Mouse (Mus musculus) T-helper 17 cell (primary cell): ENCODE results near the gene Il16.
"Not testable (repeated sequence)": the region's sequence is repeated elsewhere in the genome, so short reads cannot be mapped to it uniquely, and the experiment has no call there.

Source experiments
- in situ Hi-C, 2 experiments: fragments of 300-600 bp; cut with MboI, MseI; formaldehyde crosslinking; loops; 1 replicate in 1 of 2; 2 replicates in 1 of 2; pipeline ENCODE4 v1.15.1; 2025; ENCODE audit warnings: high pct_unique_total_duplicates in 2 of 2

The Il16 gene

GRCm38 (mm10) chr7:83736341-83737115, 9.0 kb downstream of the Il16 start:
- in situ Hi-C loops, result no loop called here

GRCm38 (mm10) chr7:83735108-83735781, 10.3 kb downstream of the Il16 start:
- in situ Hi-C loops, result no loop called here

DNA sequence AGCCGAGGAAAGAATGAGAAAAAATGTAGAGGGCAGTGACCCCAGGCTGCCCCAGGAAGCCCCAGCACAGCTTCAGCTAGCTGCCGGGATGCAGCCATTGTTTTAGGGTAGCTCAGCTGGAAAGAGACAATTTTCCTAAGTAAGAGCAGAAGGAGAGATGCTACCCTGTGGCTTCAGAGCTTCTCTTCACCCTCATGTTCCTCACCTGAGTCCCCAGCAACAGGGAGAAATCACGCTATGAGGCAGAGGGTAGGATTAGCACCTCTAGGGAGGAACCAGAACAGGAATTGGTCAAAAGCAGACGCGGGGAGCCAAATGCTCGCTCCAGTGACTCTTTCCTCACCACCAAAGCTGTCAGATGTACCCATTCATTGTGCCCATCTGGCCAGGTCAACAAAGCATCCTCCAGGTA, 10.8 kb downstream of the Il16 start:
- in situ Hi-C loops, result no loop called here

GRCm38 (mm10) chr7:83734246-83734645, 11.3 kb downstream of the Il16 start:
- in situ Hi-C loops, result no loop called here

GRCm38 (mm10) chr7:83732781-83733180, 12.7 kb downstream of the Il16 start:
- in situ Hi-C loops, result no loop called here

DNA sequence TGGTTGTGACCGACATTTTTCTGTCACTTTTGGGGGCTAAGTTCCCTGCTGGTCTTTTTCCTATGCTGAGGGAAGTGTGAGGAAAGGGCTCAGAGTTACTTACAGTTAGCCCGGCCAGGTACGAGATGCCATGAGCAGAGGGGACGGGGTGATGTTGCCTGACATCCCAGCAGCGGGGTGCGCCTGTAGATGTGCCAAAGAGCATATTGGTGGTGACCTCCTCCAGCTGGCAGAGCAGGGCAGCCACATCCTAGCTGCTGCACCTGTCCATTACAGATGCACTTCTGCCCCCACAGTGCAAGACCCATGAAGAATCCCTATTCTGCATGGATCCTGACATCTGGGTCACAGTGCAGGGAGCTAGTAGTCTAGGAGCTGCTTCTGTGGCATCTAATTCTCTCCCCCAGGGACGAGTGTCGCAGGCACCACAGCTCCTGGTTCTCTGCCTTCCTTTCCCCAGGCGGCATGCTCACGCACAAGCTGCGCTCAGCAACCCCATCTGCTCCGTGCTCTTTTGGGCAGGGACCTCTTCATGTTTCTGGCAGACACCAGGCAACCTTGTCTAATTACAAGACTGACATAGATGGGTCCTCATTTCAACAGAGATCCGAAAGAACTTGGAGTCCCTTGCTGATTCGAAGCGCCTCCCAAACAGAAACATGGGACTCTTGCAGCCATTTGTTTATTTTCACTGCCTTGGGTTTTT, 13.4 kb downstream of the Il16 start:
- in situ Hi-C loops, result no loop called here

DNA sequence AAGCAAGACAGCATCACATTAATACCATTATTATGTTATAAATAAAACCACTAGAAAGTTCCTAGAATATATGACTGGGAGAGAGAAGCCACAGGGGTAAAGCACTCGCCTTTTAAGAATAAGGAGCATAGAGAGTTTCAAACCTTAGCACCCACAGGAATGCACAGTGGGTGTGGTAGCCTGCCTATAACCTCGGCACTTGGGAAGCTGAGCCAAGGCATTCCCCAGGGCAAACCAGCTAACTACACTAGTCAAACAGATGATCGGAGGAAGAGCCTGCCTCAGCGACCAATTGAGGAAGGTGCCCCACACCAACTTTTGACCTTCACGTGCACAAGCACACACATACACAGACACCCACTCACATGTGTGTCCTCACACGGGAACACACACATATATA, 14.2 kb downstream of the Il16 start:
- in situ Hi-C loops, result no loop called here

GRCm38 (mm10) chr7:83726936-83727632, 18.4 kb downstream of the Il16 start:
- in situ Hi-C loops, result no loop called here

GRCm38 (mm10) chr7:83725801-83726200, 19.7 kb downstream of the Il16 start:
- in situ Hi-C loops, result no loop called here

GRCm38 (mm10) chr7:83724541-83724940, 21.0 kb downstream of the Il16 start:
- in situ Hi-C loops, result no loop called here

DNA sequence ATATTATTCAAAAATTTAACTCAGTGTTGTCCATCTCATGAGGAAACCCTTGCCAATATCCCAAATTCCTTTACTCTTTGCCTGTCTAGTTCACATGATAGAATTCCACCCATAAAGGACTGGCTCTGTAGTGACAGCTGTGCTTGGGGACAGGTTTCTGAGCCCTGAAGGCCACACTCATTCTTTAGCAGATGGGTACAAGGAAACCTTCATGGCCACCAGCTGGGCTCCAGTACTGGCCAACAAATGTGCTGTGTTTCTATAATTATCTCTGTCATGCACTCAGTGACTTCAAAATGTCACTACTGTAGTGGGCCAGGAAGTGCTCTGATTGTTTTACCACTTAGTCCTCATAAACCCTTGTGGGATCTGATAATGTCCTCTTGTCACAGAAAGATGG, 21.6 kb downstream of the Il16 start:
- in situ Hi-C loops, result no loop called here

DNA sequence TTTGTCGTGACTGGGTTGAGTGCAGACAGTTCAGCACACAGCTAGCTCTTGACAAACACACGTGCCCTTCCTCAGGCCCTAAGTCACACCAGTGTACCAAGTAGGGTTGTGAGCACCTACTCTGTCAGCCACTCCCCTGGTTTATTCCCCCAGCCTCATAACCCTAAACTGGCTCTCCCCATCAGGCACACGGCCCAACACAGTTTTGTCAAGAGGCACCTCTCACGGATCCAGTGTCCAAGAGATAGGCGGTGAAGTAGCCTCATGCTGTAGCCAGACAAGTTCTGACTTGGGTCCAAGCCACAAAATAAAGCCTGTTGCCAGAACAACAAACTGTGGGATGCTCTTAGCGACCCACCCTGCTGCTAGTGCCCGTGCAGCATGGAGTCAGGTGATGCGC, 22.3 kb downstream of the Il16 start:
- in situ Hi-C loops, result no loop called here

GRCm38 (mm10) chr7:83722485-83722884, 23.0 kb downstream of the Il16 start:
- in situ Hi-C loops, result no loop called here

- in situ Hi-C loops, result no loop called here
Observed at GRCm38 (mm10) chr7:83720231-83720630, 25.3 kb downstream of the Il16 start.

DNA sequence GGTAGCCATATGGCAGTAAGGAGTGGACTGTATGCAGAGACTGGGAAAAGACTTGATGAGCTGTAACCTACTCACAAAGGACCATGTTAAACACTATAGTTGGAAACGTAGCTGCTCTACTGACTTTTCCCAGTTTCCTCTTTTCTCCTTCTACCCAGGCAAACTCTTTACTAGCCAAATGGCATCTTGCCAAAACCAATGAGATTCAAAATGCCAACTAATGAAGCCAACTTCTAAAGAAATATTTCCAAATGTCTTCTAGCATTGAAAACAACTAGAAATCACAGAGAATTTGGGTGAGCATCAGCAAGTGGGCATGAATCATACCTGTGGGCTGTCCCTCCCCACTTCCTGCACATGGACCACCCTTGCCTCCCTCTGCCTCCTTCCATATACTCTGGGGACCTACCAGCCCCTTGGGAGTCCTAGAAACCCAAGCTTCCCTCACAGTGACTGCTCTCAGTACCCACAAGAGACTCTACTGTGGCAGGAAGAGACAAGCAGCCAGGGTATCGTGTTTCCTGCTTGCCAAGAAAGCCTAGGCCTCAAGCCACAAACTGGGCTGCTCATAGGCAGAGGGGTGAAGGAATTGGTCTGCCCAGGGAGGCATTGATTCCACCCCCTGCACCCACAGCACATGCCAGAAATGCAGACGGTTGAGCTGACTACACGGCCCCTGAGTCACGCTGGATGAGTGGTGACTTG, 28.4 kb downstream of the Il16 start:
- in situ Hi-C loops, result no loop called here

- in situ Hi-C loops, result no loop called here
Observed at GRCm38 (mm10) chr7:83713639-83714038, 31.9 kb downstream of the Il16 start.

- in situ Hi-C loops, result not testable (repeated sequence)
Observed at GRCm38 (mm10) chr7:83711676-83712259, 33.8 kb downstream of the Il16 start.

DNA sequence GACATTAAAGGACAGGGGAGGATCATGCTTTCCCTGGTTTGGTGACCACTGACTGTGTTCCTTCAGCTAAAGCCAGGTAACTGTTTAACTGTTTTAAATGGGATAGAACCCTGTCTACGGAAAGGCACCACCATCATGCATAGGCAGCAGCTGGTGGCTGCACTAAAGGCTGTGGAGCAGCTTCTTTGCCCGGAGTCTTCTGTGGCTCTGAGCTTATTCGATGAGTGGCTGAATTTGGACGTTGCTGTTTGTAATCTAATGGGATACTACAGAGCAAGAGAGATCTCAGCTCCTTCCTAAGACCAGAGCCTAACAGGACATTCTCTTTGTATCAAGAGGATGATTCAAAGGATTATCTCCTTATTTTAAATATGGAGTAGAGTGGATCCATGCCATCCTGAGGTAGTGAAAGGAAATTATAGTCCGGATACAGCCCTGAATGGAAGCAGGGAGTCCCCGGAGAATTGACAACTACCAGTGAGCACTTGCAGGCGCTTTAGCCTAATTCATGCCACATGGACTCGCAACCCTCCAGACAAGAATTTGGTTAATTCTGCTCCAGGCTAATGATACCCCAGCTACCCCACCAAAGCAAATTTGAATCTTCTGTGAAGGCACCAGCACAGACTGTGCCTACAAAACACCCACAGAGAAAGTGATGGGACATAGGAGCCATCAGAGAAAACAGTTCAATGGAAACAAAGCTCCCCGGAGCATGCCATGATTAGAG, 42.3 kb downstream of the Il16 start:
- in situ Hi-C loops, result no loop called here

DNA sequence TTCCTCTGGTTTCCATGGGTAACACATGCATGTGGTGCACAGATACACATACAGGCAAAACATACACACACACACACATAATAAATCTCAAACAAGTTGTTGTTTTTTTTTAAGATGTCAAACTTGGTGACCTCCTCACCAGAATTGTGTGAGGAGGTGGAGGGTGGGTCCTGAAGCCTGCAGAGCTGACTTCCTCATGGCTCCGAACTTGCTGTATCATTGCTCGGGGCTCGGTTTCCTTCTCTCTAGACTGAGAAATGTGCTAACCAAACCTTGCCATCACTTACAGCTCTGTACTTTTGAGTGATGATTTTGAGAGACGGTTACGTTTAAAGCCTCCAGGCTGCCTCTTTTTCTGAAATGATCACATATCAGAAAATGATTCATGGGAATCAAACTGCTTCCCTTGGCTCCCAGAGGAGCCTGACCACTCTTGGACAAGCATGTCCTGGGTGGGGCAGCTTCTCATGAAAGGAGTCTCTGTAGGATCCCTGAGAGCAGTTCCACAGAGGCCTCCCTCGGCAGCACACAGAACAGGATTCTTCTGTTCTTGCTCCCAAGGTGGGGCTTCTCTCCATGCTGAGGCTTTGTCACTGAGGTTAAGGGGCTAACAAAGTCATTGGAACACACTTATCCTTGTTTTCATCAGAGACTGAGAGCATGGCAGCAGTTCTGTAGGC, 46.3 kb downstream of the Il16 start:
- in situ Hi-C loops, result no loop called here
